Mouse (Mus musculus) cerebellum, postnatal 14 days (tissue): ENCODE measurements around the gene Slc3a1.

Experiments
- DNase-seq, 2 experiments: peaks; one replicate each; pipeline ENCODE4 v3.0.0; 2021; ENCODE audit warnings: mixed read lengths in 2 of 2

Gene Slc3a1

DNA sequence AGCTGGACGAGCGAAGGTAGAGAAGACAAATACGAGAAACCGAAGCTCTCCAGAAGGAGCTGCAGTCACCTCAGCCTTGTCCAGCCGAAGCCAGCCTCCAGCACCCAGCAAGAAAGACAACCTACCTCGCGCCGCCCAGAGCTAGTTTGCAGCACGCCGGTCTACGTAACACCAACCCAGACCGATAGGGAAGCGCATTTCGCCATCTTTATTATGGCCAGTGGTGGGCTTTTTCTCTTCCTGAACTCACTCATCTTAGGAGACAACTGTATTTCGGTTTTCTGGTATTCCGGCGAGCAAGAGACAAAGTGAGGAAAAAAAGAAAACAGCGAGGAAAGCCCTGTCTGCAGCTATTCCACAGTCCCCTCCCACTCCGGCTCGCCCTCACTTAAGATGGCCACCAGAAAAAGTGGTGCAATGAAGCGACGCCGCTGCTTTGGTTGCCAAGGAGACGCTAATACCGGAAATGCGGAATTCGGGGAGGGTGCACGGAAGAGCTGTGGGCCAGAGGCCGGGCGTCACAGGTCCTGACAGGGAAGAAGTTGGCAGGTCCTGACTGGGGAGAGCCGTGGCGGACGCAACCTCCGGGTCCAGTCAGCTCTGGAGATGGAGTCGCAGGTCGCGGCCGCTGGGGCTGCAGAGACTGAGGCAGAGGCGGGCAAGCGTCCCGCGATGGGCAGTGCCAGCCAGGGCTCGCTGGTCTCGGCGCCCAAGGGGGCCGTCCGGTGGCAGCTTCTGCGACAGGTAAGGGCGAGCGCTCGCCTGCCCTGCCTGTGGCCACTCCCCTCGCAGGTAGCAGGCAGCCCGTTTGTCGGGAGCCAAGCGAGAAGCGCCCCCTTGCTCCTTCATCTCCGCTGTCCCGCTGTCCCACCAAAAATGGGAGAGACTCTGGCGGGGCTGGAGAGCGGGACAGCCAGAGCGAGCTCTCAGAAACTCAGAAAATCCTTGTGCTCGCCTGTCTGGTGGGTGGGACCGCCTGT is 62.2 kb downstream of the Slc3a1 start, which contains the start of the genes Prepl and Camkmt:
TSS of gene Prepl (minus strand) at position 122 of the 980 bp plus-strand sequence.
TSS of gene Camkmt (plus strand) at position 433 of the 980 bp plus-strand sequence.
- DNase-seq = peak; percentile 97

DNA sequence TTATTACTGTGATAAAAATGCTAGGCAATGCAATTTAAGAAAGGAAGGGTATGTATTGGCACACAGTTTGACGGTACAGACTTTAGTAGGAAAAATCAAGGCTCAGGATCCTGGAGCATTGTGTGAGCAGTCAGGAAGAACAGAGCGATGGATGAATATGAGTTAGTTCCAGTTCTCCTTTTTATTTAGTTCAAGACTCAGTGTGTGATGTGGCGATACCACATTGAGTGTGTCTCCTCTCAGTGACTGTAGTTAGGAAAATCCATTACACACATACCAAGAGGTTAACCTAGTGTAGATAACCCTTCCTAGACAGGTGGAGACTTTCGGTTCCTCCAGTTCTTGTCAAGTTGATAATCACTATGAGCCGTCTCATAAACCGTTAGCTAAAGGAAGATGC is 63.6 kb downstream of the Slc3a1 start:
- DNase-seq = no peak

DNA sequence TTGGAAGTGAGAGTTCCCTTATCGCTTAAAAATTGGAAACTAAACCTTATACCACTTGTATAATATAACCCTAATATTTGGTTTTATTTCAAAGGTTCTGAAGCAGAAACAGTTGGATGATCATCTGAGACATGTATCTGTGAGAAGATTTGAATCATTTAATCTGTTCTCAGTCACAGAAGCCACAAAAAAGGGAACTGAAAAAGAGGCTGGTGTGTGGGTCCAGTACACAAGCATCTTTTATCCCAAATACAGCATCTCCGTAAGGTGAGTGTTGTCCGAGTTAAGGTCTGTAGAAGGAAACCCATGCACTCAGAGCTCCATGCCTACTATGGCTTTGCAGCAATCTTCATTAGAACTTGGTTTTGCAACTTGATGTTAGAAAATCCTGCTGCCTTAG is 68.2 kb downstream of the Slc3a1 start:
- DNase-seq = no peak

DNA sequence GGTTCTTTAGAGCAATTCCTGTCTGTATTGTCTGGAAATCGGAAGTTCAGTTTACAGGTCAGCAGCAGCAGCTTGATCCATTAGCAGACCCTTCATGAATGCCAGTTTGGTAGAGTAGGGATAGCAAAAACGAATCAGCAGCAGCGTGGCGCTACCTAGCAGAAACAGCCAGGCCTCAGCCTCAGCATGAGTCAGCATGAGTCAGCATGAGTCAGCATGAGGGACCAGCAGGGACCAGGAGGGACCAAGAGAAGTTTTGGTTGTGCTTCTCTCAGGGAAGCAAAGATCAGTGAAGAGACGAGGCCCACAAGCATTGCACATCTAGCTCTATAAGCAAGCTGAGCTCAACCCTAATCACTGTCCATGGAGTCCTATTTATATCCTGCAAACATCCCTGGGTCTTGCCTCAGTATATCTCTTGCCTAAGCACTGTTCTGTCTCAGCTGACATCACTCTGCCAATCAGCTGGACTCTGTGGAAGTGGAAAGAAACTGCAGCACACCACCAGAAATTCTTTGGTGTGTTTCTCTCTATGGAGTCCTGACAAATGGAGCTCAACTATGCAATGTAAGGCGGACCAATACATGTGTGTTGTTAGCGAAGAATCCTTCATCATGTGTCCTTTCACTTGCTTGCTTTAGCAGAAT is 70.6 kb downstream of the Slc3a1 start:
- DNase-seq = no peak

DNA sequence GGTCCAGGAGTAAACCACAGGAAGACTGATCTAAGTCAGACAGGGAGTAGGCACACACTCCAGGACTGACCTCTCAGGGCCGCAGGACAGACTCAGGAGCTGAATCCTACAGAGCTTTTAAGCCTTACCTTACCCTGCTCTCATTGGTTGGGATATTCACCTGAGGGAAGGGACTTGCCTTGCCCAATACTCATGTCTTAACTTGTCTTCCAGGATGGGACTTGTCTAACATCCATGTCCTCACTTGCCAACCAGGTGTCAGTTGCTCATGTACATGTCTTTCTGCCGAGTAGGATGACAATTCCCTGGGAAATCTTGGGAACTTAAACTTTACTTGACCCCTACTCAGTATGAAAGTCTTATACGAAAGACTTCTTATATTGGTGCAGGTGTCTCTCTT is 72.1 kb downstream of the Slc3a1 start:
- DNase-seq = no peak

DNA sequence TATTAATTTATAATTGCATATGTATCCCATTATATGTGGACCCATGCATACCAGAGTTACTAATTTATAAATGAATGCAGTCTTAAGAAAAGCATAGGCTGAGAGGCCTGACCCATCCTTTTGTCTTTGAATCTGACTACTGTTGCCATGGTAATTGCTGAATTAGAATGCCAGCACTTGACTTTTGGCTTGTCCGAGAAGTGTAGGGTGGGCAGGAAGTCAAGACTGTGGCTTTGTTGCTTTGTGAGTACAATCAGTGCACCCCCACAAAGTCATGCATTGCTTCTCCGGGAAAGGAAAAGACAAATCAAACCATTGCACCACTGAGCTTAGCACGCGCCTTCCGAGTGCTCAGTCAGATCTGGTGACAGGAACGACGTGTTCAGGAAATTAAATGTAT is 73.6 kb downstream of the Slc3a1 start:
- no peak for DNase-seq

DNA sequence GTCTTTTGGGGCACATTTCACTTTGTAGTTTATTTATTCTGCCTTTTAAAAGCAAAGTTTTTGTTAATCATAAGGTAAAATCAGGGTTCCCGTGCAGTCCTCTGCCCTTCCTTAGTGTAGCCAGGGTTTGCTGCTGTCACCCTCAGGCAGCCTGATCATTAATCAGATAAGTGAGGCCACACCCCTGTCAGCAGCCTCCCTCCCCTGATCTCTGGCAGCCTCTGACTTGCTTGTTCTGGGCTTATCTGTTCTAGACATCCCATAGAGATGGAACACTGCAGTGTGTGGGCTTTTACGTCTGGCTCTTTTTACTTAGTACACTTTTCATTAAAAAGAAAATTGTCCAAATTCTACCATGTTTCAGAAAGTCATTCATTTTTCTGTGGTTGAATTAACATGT is 75.1 kb downstream of the Slc3a1 start:
- DNase-seq = no peak

DNA sequence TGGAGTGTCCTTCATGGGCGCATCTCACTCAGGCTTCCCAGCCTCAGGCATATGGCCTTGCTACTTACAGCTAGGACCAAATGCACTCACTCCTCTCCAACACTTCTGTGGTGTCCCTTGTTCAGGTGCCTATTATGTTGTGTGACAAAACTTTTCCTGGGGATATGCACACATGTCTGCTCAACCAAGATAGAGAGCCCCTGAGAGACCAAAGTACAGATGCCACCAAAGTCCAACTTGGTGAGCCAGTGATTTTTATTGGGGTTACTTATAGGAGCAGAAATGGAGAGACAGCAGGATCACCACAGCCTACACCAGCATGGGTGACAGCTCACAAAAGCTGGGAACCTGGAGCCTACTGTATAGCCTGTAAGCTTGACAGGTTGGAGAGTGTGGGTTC is 82.5 kb downstream of the Slc3a1 start:
- no peak for DNase-seq

DNA sequence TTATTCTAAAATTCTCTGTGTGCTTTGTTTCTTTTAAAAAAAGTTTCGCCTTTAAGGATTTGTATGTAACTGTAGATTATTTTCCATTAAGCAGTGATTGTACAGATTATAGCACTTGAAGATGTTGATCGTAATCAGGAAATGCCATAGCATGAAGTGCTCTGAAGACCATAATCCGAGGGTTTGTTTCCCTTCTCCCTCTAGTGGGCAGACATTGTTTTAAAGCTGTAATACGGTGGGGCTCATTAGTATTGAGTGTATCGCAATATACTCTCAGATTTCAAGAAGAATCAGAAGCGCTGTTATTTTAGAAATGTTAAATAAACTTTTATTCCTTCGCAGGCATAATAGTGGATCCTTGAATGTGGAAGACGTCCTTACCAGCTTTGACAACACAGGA is 85.3 kb downstream of the Slc3a1 start:
- no peak for DNase-seq
